Mouse (Mus musculus) stomach, embryonic 16.5 days (tissue): ENCODE measurements around the gene Sec14l3. TPM values are rescaled to one million over a fixed set of nuclear protein-coding genes. Genes with fewer than 3 reads are reported as not detected.
"Not testable (repeated sequence)": the region's sequence is repeated elsewhere in the genome, so short reads cannot be mapped to it uniquely, and the experiment has no call there.

Experiments
- ATAC-seq: fragments of 200-750 bp; cut with Nextera tagmentation; 2 replicates; pipeline ENCODE4 v1.8.0; 2017; ENCODE audit warnings: moderate number of reproducible peaks, moderate TSS enrichment; ENCODE audit not compliant: insufficient read depth, low FRiP score
- H3K27ac ChIP-seq: fragments of 300-500 bp; sonication (generic); 2 replicates; pipeline ENCODE4 v1.5.1; 2014; ENCODE audit warnings: low read length
- H3K27me3 ChIP-seq: fragments of 300-500 bp; sonication (generic); 2 replicates; pipeline ENCODE4 v1.6.1; 2014; ENCODE audit warnings: low read length, control low read depth, mixed read lengths; ENCODE audit not compliant: control insufficient read depth, insufficient read depth
- H3K36me3 ChIP-seq: fragments of 300-500 bp; sonication (generic); 2 replicates; pipeline ENCODE4 v1.6.1; 2014; ENCODE audit warnings: low read length; ENCODE audit not compliant: control insufficient read depth, insufficient read depth
- H3K4me1 ChIP-seq: fragments of 300-500 bp; sonication (generic); 2 replicates; pipeline ENCODE4 v1.6.1; 2014; ENCODE audit warnings: low read length, control low read depth, mixed read lengths; ENCODE audit not compliant: control insufficient read depth, insufficient read depth
- H3K4me2 ChIP-seq: fragments of 300-500 bp; sonication (generic); 2 replicates; pipeline ENCODE4 v1.6.1; 2014; ENCODE audit warnings: low read depth, low read length, mixed read lengths
- H3K4me3 ChIP-seq: fragments of 300-500 bp; sonication (generic); replicated peaks from 2 replicates; pipeline ENCODE4 v1.5.1; 2014; ENCODE audit warnings: mild to moderate bottlenecking, low read length
- H3K9ac ChIP-seq: fragments of 300-500 bp; sonication (generic); 2 replicates; pipeline ENCODE4 v1.6.1; 2014; ENCODE audit warnings: low read length
- H3K9me3 ChIP-seq: fragments of 300-500 bp; sonication (generic); replicated peaks from 2 replicates; pipeline ENCODE4 v1.6.1; 2016; ENCODE audit warnings: low read length, control low read depth; ENCODE audit not compliant: control insufficient read depth
- WGBS: fragments of 180-500 bp; shearing (Covaris S2); extraction: QIAGEN DNeasy Blood & Tissue Kit; methylation state at CpG from one replicate; pipeline ENCODE4 v1.1.7; 2014; 5-methylcytosine and 5-hydroxymethylcytosine counted together
- polyA plus RNA-seq: library from polyadenylated mRNA; unstranded; fragments of >200 nt; fragmentation: Nextera tagmentation; extraction: Ambion mirVana; gene quantifications from 2 replicates; pipeline ENCODE4 v1.2.1, GENCODE M21; 2015

Gene Sec14l3
- 0.15 and 0.49 TPM in 2 replicates for polyA plus RNA-seq

DNA sequence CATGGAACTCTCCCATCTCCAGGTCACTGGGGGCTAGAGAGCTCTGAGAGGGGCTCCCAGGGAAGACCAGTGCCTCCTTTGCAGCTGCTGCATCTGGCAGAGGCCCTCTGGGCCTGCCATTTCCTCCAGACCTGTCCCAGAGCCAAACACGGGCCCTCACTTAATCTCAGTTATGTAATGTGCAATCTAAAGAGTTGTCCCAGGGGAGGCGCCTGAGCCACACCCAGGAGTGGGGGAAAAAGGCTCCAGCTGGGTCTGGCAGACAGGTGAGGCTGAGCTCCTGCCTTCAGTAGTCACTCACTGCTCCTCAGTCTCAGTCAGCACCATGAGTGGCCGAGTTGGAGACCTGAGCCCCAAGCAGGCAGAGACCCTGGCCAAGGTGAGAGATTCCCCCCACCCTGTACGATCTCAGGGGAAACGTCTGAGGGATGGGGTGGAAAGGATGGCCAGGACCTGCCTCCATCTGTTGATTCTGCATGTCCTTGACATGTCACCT lies at the start of gene Sec14l3:
Sec14l3 (plus strand) TSS at position 215 of the 496 bp plus-strand sequence.
- no peaks in the 10 kb centered on the region for H3K36me3 ChIP-seq
- no peak for ATAC-seq
- H3K4me3 ChIP-seq: no peak within 1 kb of the TSS
- H3K9me3 ChIP-seq: no peaks in the 10 kb centered on the region
- no peak within 1 kb of the TSS for H3K4me2 ChIP-seq
- WGBS: 42% methylated on average over 5 of the region's 5 CpGs
- no peaks in the 10 kb centered on the region for H3K27me3 ChIP-seq
- H3K9ac ChIP-seq: no peak within 1 kb of the TSS
- H3K27ac ChIP-seq: no peak within 1 kb of the TSS
- H3K4me1 ChIP-seq: no peaks in the 10 kb centered on the region

DNA sequence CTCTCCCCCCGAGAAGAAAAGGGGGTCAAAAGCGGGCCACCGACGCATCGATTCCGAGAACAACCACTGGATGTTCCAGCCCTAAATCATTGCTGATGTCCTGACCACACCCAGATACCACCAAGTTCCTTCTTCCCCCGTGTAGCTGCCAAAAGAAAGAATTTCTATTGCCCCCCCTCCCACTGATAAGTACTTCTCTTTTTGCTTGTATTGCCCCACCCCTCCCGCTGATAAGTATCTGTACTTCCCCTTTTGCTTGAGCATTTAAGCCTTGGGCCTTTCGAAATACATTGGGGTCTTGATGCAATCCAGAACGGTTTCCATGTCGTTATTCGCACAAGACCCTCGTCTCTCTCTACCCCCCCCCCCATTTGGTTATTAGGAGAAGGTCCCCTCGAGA lies 48.8 kb upstream of the Sec14l3 start:
- WGBS: 85% methylated on average over 14 of the region's 14 CpGs
- not testable (repeated sequence) for H3K9me3 ChIP-seq, H3K36me3 ChIP-seq, H3K4me2 ChIP-seq, H3K27me3 ChIP-seq, ATAC-seq, H3K9ac ChIP-seq, H3K27ac ChIP-seq, H3K4me3 ChIP-seq, H3K4me1 ChIP-seq

DNA sequence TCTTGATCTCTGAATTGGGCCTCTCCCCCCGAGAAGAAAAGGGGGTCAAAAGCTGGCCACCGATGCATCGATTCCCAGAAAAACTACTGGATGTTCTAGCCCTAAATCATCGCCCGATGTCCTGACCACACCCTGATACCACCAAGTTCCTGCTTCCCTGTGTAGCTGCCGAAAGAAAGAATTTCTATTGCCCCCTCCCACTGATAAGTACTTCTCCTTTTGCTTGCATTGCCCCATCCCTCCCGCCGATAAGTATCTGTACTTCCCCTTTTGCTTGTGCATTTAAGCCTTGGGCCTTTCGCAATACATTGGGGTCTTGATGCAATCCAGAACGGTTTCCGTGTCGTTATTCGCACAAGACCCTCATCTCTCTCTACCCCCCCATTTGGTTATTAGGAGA lies 42.5 kb upstream of the Sec14l3 start:
- 88% methylated on average over 13 of the region's 13 CpGs for WGBS
- H3K9ac ChIP-seq, H3K9me3 ChIP-seq, H3K4me1 ChIP-seq, H3K4me3 ChIP-seq, ATAC-seq, H3K27ac ChIP-seq, H3K4me2 ChIP-seq, H3K27me3 ChIP-seq, H3K36me3 ChIP-seq: not testable (repeated sequence)

DNA sequence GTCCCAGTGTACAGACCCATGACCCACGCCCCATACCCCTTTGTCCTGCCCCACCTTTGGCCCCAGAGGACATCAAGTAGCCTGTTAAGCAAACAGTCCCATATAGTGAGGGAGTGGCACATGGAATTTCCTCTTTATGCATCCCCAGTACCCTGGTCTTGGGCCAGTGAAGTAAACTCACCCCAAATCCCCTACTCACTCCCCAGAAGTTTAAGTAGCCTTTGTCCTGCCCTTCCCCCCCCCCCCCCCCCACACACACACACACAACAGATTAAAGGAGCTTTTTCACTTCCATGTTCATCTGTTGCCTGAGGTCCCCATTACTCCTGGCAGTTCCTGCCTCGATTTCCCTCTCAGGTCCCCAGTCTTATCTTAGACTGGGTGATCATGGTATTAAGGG lies 41.3 kb upstream of the Sec14l3 start:
- Histone ChIP-seq H3K9ac (no peak overlapping the region), H3K36me3 (no peaks in the 10 kb centered on the region), H3K4me1 (no peaks in the 10 kb centered on the region), H3K4me2 (no peak overlapping the region), H3K27me3 (no peaks in the 10 kb centered on the region), H3K4me3 (no peak overlapping the region), H3K9me3 (no peaks in the 10 kb centered on the region), H3K27ac (no peak overlapping the region)
- ATAC-seq: no peak
- WGBS: 66% methylated on average over 2 of the region's 2 CpGs

DNA sequence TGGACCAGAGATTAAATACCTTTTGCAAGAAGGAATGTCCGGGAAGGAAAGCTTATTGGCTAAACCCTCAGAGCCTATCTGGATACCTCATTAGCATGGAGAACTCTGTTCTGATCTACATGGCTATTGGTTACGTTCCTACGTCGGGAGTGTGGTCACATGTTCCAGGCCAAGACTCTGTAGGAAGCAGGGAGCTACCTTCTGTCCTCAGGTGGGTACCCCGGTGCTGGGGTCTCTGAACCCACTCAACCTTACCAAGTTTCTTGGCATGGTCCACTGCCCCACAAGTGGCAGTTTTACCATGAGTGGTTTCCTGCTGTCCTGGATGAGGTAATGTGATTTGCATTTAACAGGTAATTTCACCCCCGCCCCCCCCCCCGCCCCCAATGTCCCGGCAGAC lies 37.6 kb upstream of the Sec14l3 start:
- no peak overlapping the region for H3K27ac ChIP-seq
- no peaks in the 10 kb centered on the region for H3K9me3 ChIP-seq
- 73% methylated on average over 8 of the region's 8 CpGs for WGBS
- no peak overlapping the region for H3K4me3 ChIP-seq
- ATAC-seq: no peak
- H3K27me3 ChIP-seq: no peaks in the 10 kb centered on the region; the same call in 1 of the 2 replicates
- H3K36me3 ChIP-seq: no peaks in the 10 kb centered on the region
- 0 out of 2 replicates have a peak, but pooled peaks cover 2% of the 10 kb centered on the region for H3K4me1 ChIP-seq
- no peak overlapping the region for H3K4me2 ChIP-seq
- H3K9ac ChIP-seq: no peak overlapping the region

DNA sequence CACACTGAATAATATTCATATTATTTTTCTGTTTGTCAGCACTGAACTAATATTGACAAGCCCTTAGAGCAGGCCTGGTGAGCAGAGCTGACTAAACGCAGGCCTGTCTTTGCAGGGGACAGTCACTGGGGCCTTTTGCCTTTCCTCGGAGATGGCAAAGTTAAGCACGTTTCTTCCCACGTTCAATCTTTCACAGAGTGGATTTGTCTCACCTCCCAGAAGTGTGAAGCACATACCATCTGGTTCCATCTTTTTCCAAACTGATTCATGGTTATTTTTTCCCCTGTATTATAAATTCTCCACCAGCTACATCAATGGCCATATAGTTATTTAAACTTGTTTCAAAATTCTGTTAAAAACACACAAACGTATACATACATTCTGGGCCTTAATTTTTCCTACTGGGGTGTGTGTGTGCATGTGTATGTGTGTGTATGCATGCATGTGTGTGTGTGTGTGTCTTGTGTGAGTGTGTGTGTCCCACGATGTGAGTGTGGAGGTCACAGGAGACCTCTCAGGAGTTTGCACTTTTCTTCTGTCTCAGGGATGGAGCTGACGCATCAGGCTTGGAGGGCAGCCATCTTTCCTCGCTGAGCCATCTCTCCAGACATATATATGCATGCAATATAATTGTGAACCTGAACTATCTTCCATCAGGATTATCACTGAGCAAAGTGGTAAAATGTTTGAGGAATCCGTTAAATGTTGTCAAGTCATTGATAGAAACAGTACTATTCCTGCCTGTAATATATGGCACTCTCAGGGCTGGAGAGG lies 36.9 kb upstream of the Sec14l3 start:
- Histone ChIP-seq H3K27me3 (no peaks in the 10 kb centered on the region; the same call in 1 of the 2 replicates), H3K9me3 (no peaks in the 10 kb centered on the region)
- ATAC-seq: no peak

DNA sequence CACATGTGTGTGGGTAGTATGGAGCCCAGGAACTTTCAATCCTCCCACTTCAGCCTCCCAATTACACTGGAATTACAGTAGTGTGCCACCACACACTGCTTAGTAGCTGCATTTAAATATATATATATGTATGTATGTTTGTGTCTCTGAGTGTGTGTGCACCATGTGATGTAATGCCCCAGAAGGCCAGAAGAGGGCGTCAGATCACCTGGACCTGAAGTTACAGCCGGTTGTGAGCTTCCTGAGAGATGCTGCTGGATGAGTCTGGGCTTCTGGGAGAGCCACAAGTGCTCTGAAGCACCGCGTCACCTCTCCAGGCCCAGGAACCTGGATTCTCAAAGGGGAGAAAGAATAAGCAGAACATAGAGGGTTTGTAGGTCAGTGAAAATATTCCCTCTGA lies 35.3 kb upstream of the Sec14l3 start:
- no peak overlapping the region for H3K9ac ChIP-seq
- H3K4me2 ChIP-seq: no peak overlapping the region
- no peak for ATAC-seq
- WGBS: 71% methylated on average over 4 of the region's 4 CpGs
- 0 out of 2 replicates have a peak, but pooled peaks cover 4% of the 10 kb centered on the region for H3K4me1 ChIP-seq
- H3K27ac ChIP-seq: no peak overlapping the region
- H3K27me3 ChIP-seq: no peaks in the 10 kb centered on the region; the same call in 1 of the 2 replicates
- H3K4me3 ChIP-seq: no peak overlapping the region
- H3K36me3 ChIP-seq: no peaks in the 10 kb centered on the region
- H3K9me3 ChIP-seq: no peaks in the 10 kb centered on the region

More for the DNA sequence above, 36.9 kb upstream of the Sec14l3 start:
- Histone ChIP-seq H3K9ac (no peak overlapping the region), H3K36me3 (no peaks in the 10 kb centered on the region), H3K4me2 (no peak overlapping the region), H3K4me3 (no peak overlapping the region), H3K4me1 (0 out of 2 replicates have a peak, but pooled peaks cover 4% of the 10 kb centered on the region), H3K27ac (no peak overlapping the region)
- WGBS: 63% methylated on average over 9 of the region's 9 CpGs

DNA sequence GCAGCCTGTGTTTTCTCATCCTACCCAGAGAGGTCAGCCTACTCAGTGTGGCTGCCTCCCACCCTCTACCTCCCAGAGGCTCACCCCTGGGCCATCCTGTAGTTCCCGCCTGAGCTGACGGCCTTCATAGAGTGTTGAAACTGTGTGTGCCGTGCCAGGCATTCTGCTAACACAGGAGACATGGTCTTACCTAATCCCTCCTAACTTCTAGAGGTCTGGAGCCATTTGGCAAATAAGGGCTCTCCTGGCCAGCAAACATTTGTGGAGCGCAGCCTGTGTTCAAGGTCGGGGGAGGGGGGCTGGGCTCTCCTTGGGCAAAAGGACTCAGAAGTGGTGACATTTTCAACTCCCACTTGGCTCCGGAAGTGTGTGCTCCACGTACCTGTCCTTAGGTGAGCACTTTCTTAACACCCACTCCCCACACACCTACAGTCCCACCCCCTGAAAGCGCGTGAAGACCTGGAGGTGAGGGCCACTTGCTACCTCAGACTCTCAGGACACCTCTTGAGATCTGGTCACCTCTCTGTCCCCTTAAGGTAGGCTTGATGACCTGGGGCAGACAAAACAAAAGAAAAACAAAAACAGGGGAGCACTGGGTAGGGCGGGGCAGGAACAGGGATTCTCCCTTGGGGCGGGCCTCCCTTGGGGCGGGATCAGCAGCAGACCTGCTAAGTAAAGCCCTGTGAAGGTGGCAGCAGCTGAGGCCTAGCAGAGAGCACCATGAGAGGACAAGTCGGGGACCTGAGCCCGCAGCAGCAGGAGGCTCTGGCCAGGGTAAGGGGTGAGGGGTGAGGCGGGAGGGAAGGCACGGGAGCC lies 33.3 kb upstream of the Sec14l3 start, which contains the start of gene Sec14l4:
Sec14l4 (plus strand) TSS at position 337 of the 816 bp plus-strand sequence.
- no peak within 1 kb of the TSS for H3K4me3 ChIP-seq
- ATAC-seq: peak; percentile 38; the same call in 1 of the 2 replicates
- 0 out of 2 replicates have a peak, but pooled peaks cover 4% of the 10 kb centered on the region for H3K4me1 ChIP-seq
- no peak within 1 kb of the TSS for H3K27ac ChIP-seq
- no peaks in the 10 kb centered on the region for H3K9me3 ChIP-seq
- H3K36me3 ChIP-seq: no peaks in the 10 kb centered on the region
- no peaks in the 10 kb centered on the region; the same call in 1 of the 2 replicates for H3K27me3 ChIP-seq
- H3K9ac ChIP-seq: peak within 1 kb of the TSS; percentile 35
- WGBS: 32% methylated on average over 16 of the region's 16 CpGs
- no peak within 1 kb of the TSS for H3K4me2 ChIP-seq
